21 mouse cellular contexts compared by ENCODE assay signal in the genomic region with DNA sequence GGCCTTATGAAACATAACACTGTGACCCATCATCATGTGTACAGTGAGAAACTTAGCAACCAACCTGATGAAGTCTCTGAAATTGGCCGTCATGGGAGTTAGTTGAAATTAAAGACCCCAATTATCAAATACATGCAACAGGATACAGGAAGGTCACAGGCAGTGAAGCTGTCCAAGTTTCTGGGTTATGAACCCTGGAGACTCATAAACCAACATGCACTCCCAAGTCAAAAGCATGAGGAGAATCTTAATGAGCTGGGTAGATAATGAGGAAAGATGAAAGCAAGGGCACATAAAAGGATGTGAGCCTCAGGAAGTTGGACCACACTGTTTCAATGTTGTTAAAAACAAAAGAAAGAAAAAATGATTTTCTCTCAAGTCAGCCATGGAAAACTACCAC.
A peak's percentile ranks its signal among the peaks of the same experiment; 100 is the strongest.
DNase-seq lines count a peak whose midpoint lies in the region; ATAC-seq and TF ChIP-seq lines count a peak whose summit lies in the region.
"Had no signal": no experiment of that assay in that cellular context is flagged by ENCODE, and none has a peak within 500 bp of the region (broad histone marks: within the 10 kb centered on the region; RNA-seq: fewer than 3 reads in every experiment).

No protein-coding gene starts in this region.

- H3K4me1 ChIP-seq in kidney, postnatal 0 days (replicated peaks; ENCODE audit: insufficient read depth, low read length) = no peaks in the 10 kb centered on the region
- no peaks in the 10 kb centered on the region for H3K4me1 ChIP-seq in kidney, adult 2 months (ENCODE audit: control insufficient read depth, insufficient read depth, low read length)
- H3K4me1 ChIP-seq: heart, embryonic 13.5 days; hindbrain, embryonic 15.5 days had no signal

- DNase-seq in embryo, embryonic 10.5 days (ENCODE audit: low spot score) = peak; percentile 4
- no peak for DNase-seq in embryo, embryonic 9.5 days (ENCODE audit: extremely low spot score)
- peak; percentile 7 for DNase-seq in kidney, postnatal 0 days (ENCODE audit: low spot score)
- DNase-seq in kidney, adult 2 months = no peak
- DNase-seq in Muller cell, postnatal 12 days (ENCODE audit: inconsistent ontology term) = peak; percentile 71
- DNase-seq in mesoderm, embryonic 11.5 days (ENCODE audit: low read depth, low spot score) = peak; percentile 4
- DNase-seq in frontal cortex, postnatal 10 days (ENCODE audit: low spot score in 2 of 2) = no peak
- DNase-seq: adrenal gland, postnatal 10 days; B cell, adult 2 months; cerebellum, adult 11-12 months; cerebellum, adult 9-10 months; cerebellum, postnatal 25 days; gastrocnemius, postnatal 36 days; heart, adult 11 months; heart, postnatal 36 days had no signal

- H3K9me3 ChIP-seq in kidney, postnatal 0 days (replicated peaks; ENCODE audit: low read length) = no peaks in the 10 kb centered on the region
- H3K9me3 ChIP-seq: G1E; heart, embryonic 13.5 days; hindbrain, embryonic 15.5 days had no signal

- H3K36me3 ChIP-seq in kidney, postnatal 0 days (ENCODE audit: insufficient read depth, low read length) = no peaks in the 10 kb centered on the region
- no peaks in the 10 kb centered on the region for H3K36me3 ChIP-seq in kidney, adult 2 months (ENCODE audit: control insufficient read depth, insufficient read depth, low read length)
- H3K36me3 ChIP-seq: G1E; heart, embryonic 13.5 days; hindbrain, embryonic 15.5 days had no signal

- ATAC-seq in kidney, postnatal 0 days (replicated peaks; ENCODE audit: low FRiP score, low read depth) = no peak
- ATAC-seq: CD4-positive, CD25-positive, alpha-beta regulatory T cell, adult 4 months; forebrain, embryonic 16.5 days; inflammation-experienced regulatory T-cells, adult 6 months had no signal

- no peak overlapping the region for H3K4me2 ChIP-seq in kidney, postnatal 0 days (ENCODE audit: low read length)
- H3K4me2 ChIP-seq: heart, embryonic 13.5 days; hindbrain, embryonic 15.5 days had no signal

- TF ChIP-seq CTCF in kidney, postnatal 0 days (IDR thresholded peaks at IDR 0.05; ENCODE audit: low read depth) = no peak
- no peak for TF ChIP-seq CTCF in kidney, adult 2 months (conservative IDR thresholded peaks at IDR 0.05; ENCODE audit: insufficient read depth, insufficient read length, low read depth, low read length)

- no peaks in the 10 kb centered on the region for H3K27me3 ChIP-seq in kidney, postnatal 0 days (ENCODE audit: insufficient read depth, low read length)
- no peaks in the 10 kb centered on the region for H3K27me3 ChIP-seq in kidney, adult 2 months (replicated peaks; ENCODE audit: control insufficient read depth, insufficient read depth, low read length)
- H3K27me3 ChIP-seq: heart, embryonic 13.5 days; hindbrain, embryonic 15.5 days had no signal

- no peak for TF ChIP-seq POLR2A in kidney, adult 2 months (IDR thresholded peaks at IDR 0.05; ENCODE audit: low read depth, low read length)

- 17% methylated on average over 1 of the region's 1 CpGs for WGBS in kidney, postnatal 0 days
- 17% methylated on average over 1 of the region's 1 CpGs for whole genome bisulfite sequencing in kidney, adult 2 months

- H3K9ac ChIP-seq in kidney, postnatal 0 days (ENCODE audit: low read depth, low read length) = no peak overlapping the region
- H3K9ac ChIP-seq: heart, embryonic 13.5 days; hindbrain, embryonic 15.5 days had no signal

- no peak overlapping the region for H3K4me3 ChIP-seq in kidney, postnatal 0 days (replicated peaks; ENCODE audit: low read depth, low read length)
- H3K4me3 ChIP-seq in kidney, adult 2 months (ENCODE audit: insufficient read depth, low read depth, low read length) = no peak overlapping the region
- H3K4me3 ChIP-seq: heart, embryonic 13.5 days; hindbrain, embryonic 15.5 days had no signal

- no peak overlapping the region for H3K27ac ChIP-seq in kidney, postnatal 0 days
- no peak overlapping the region for H3K27ac ChIP-seq in kidney, adult 2 months (ENCODE audit: insufficient read depth, low read depth, low read length)
- H3K27ac ChIP-seq: heart, embryonic 13.5 days; hindbrain, embryonic 15.5 days had no signal

Comparison
In these comparisons a context has a peak if more than half of its experiments do, and no peak if none do; other contexts are left out.
1. DNase-seq: peak in embryo, embryonic 10.5 days (single experiment), kidney, postnatal 0 days (single experiment), Muller cell, postnatal 12 days (single experiment) and mesoderm, embryonic 11.5 days (single experiment); none in embryo, embryonic 9.5 days (single experiment), kidney, adult 2 months (single experiment) and frontal cortex, postnatal 10 days (0 of 2).